Mouse (Mus musculus): ENCODE data around the gene Ccr10. TPM values are rescaled to one million over a fixed set of nuclear protein-coding genes. Genes with fewer than 3 reads are reported as not detected.
"Not testable (repeated sequence)": the region's sequence is repeated elsewhere in the genome, so short reads cannot be mapped to it uniquely, and the experiment has no call there.

The Ccr10 gene
- total RNA-seq, 2 experiments from 2014 or later, result not detected

- DNase-seq (ENCODE audit: low spot score), result peak; percentile 61
Observed at GRCm38 (mm10) chr11:101128996-101129577, 46.2 kb downstream of the Ccr10 start.

GRCm38 (mm10) chr11:101127075-101127474 is 48.2 kb downstream of the Ccr10 start:
- no peak for DNase-seq (ENCODE audit: low spot score)

- not testable (repeated sequence) for DNase-seq (ENCODE audit: low spot score)
Observed at GRCm38 (mm10) chr11:101125008-101125407, 50.2 kb downstream of the Ccr10 start.

GRCm38 (mm10) chr11:101124494-101124893 is 50.7 kb downstream of the Ccr10 start:
- not testable (repeated sequence) for DNase-seq (ENCODE audit: low spot score)

Small RNAs within 50 kb of the gene (microRNA-seq; reads per million reads assigned to microRNA genes)
- gene Gm27626, result not detected

Other genes starting within 250 kb of the Ccr10 start
- gene Stat3, start 235.9 kb downstream of the Ccr10 start, total RNA-seq (2021), result 10 to 100 TPM; 38.1 to 48.6 TPM
- gene Cavin1, start 204.6 kb downstream of the Ccr10 start, total RNA-seq (2021), result 100 to 1,000 TPM; 128 to 153 TPM
- 10 to 100 TPM; 57.0 to 74.4 TPM for gene Atp6v0a1, start 166.0 kb downstream of the Ccr10 start, total RNA-seq (2021)
- 1 to 10 TPM; 3.9 TPM for gene Naglu, start 105.4 kb downstream of the Ccr10 start, total RNA-seq (2021)
- under 1 TPM; 0.16 to 0.33 TPM for gene Hsd17b1, start 97.0 kb downstream of the Ccr10 start, total RNA-seq (2021)
- gene Coasy, start 92.9 kb downstream of the Ccr10 start, total RNA-seq (2021), result 1 to 10 TPM; 7.3 to 7.7 TPM
- gene Mlx, start 88.2 kb downstream of the Ccr10 start, total RNA-seq (2021), result 10 to 100 TPM; 12.3 to 14.4 TPM
- 1 to 10 TPM; 1.7 to 2.0 TPM for gene Psmc3ip, start 80.0 kb downstream of the Ccr10 start, total RNA-seq (2021)
- gene Retreg3, start 55.5 kb downstream of the Ccr10 start, total RNA-seq (2021), result 10 to 100 TPM; 27.1 to 30.4 TPM
- 10 to 100 TPM; 24.7 to 26.2 TPM for gene Tubg1, start 55.5 kb downstream of the Ccr10 start, total RNA-seq (2021)
- gene Tubg2, start 19.5 kb downstream of the Ccr10 start, total RNA-seq (2021), result 1 to 10 TPM; 2.7 to 3.3 TPM
- 1 to 10 TPM in 1 of 2 experiments, under 1 TPM in 1; 0.82 to 1.2 TPM for gene Cntnap1, start 4.9 kb downstream of the Ccr10 start, total RNA-seq (2021)
- gene Plekhh3, start 4.1 kb downstream of the Ccr10 start, total RNA-seq (2021), result 10 to 100 TPM; 19.4 to 24.2 TPM
- gene Ezh1, start 51.0 kb upstream of the Ccr10 start, total RNA-seq (2021), result 10 to 100 TPM; 25.3 to 26.3 TPM
- 10 to 100 TPM; 30.1 to 31.0 TPM for gene Ramp2, start 70.6 kb upstream of the Ccr10 start, total RNA-seq (2021)
- gene Vps25, start 78.3 kb upstream of the Ccr10 start, total RNA-seq (2021), result 10 to 100 TPM; 46.1 to 46.8 TPM
- under 1 TPM; 0.23 to 0.26 TPM for gene Wnk4, start 85.1 kb upstream of the Ccr10 start, total RNA-seq (2021)
- under 1 TPM; 0.31 to 0.37 TPM for gene Cntd1, start 103.6 kb upstream of the Ccr10 start, total RNA-seq (2021)
- gene Coa3, start 103.7 kb upstream of the Ccr10 start, total RNA-seq (2021), result 10 to 100 TPM; 71.2 to 81.6 TPM
- 10 to 100 TPM; 85.6 to 95.6 TPM for gene Becn1, start 126.8 kb upstream of the Ccr10 start, total RNA-seq (2021)
- 10 to 100 TPM; 66.4 to 81.3 TPM for gene Psme3, start 140.8 kb upstream of the Ccr10 start, total RNA-seq (2021)
- gene Aoc2, start 149.6 kb upstream of the Ccr10 start, total RNA-seq (2021), result 1 to 10 TPM; 1.0 to 1.1 TPM
- gene Aoc3, start 155.2 kb upstream of the Ccr10 start, total RNA-seq (2021), result 1 to 10 TPM; 5.3 to 9.6 TPM
- gene G6pc, start 192.1 kb upstream of the Ccr10 start, total RNA-seq (2021), result not detected
- gene Aarsd1, start 242.2 kb upstream of the Ccr10 start, total RNA-seq (2021), result 10 to 100 TPM; 22.8 to 25.7 TPM
- 1 to 10 TPM; 5.5 to 6.8 TPM for gene Gm27029, start 249.4 kb upstream of the Ccr10 start, total RNA-seq (2021)
- 1 to 10 TPM; 7.5 to 7.7 TPM for gene Rundc1, start 249.6 kb upstream of the Ccr10 start, total RNA-seq (2021)
- gene Ptges3l, start 249.9 kb upstream of the Ccr10 start, total RNA-seq (2021), result 10 to 100 TPM; 74.3 to 82.6 TPM

Measured in gastrocnemius, adult 18-20 months (tissue).